Mouse (Mus musculus) cerebellum, adult (tissue): Measurements from ENCODE around the gene Dbil5.

Experiments used
- ATAC-seq: cut with Nextera tagmentation; 2 replicates; pipeline ENCODE4 v1.9.2; 2017; ENCODE audit warnings: mild to moderate bottlenecking, moderate library complexity, mixed read lengths; ENCODE audit not compliant: insufficient number of reproducible peaks, low FRiP score, low TSS enrichment

Dbil5 gene

GRCm38 (mm10) chr11:76224631-76225030 is 7.2 kb downstream of the Dbil5 start:
- no peak for ATAC-seq

GRCm38 (mm10) chr11:76225051-76225450 is 7.6 kb downstream of the Dbil5 start:
- no peak for ATAC-seq

- no peak for ATAC-seq
These were observed 18.7 kb downstream of the Dbil5 start for GRCm38 (mm10) chr11:76236136-76236535.

- ATAC-seq: no peak
These were observed 22.3 kb downstream of the Dbil5 start for GRCm38 (mm10) chr11:76239750-76240149.

- peak; percentile 85; the same call in 1 of the 2 replicates for ATAC-seq
These were observed 25.7 kb downstream of the Dbil5 start, which contains the start of the genes Mrm3 and Glod4 for GRCm38 (mm10) chr11:76242901-76243810. TSS of gene Mrm3 (plus strand) at chr11:76243715. TSS of gene Glod4 (minus strand) at chr11:76243725.

GRCm38 (mm10) chr11:76243811-76244546 is 26.6 kb downstream of the Dbil5 start:
- ATAC-seq: peak; percentile 45; the same call in 1 of the 2 replicates

GRCm38 (mm10) chr11:76246439-76246838 is 29.0 kb downstream of the Dbil5 start:
- ATAC-seq: no peak

- no peak for ATAC-seq
These were observed 29.8 kb downstream of the Dbil5 start for GRCm38 (mm10) chr11:76247239-76247638.

GRCm38 (mm10) chr11:76252036-76252435 is 34.6 kb downstream of the Dbil5 start:
- no peak for ATAC-seq

GRCm38 (mm10) chr11:76253145-76253917 is 35.9 kb downstream of the Dbil5 start:
- ATAC-seq: 0 out of 2 replicates have a peak, but pooled peaks have one; percentile 47

GRCm38 (mm10) chr11:76253918-76254264 is 36.5 kb downstream of the Dbil5 start:
- no peak for ATAC-seq

- ATAC-seq: peak; percentile 62; the same call in 1 of the 2 replicates
These were observed 38.1 kb downstream of the Dbil5 start for GRCm38 (mm10) chr11:76255431-76256001.

GRCm38 (mm10) chr11:76256129-76256528 is 38.7 kb downstream of the Dbil5 start:
- no peak for ATAC-seq

GRCm38 (mm10) chr11:76257386-76257785 is 40.0 kb downstream of the Dbil5 start:
- ATAC-seq: no peak

GRCm38 (mm10) chr11:76258511-76258910 is 41.1 kb downstream of the Dbil5 start:
- ATAC-seq: no peak

GRCm38 (mm10) chr11:76260208-76261050 is 43.0 kb downstream of the Dbil5 start:
- ATAC-seq: no peak

GRCm38 (mm10) chr11:76261224-76261623 is 43.8 kb downstream of the Dbil5 start:
- no peak for ATAC-seq

- ATAC-seq: no peak
These were observed 45.4 kb downstream of the Dbil5 start for GRCm38 (mm10) chr11:76262611-76263351.
